Mouse (Mus musculus) neural tube, embryonic 11.5 days (tissue): ENCODE measurements around the gene Il27. TPM values are rescaled to one million over a fixed set of nuclear protein-coding genes. Genes with fewer than 3 reads are reported as not detected.

Experiments used
- ATAC-seq: fragments of 200-750 bp; cut with Nextera tagmentation; 2 replicates; pipeline ENCODE4 v1.8.0; 2017; ENCODE audit warnings: moderate number of reproducible peaks, mild to moderate bottlenecking, moderate TSS enrichment, moderate library complexity; ENCODE audit not compliant: insufficient read depth, low FRiP score, low TSS enrichment
- DNase-seq: peaks from one replicate; pipeline ENCODE4 v3.0.0-alpha.2; 2015; ENCODE audit warnings: low spot score
- H3K27ac ChIP-seq: fragments of 300-500 bp; sonication (generic); 2 replicates; pipeline ENCODE4 v1.5.1; 2014; ENCODE audit warnings: low read depth, mild to moderate bottlenecking, low read length
- H3K27me3 ChIP-seq: fragments of 300-500 bp; sonication (generic); 2 replicates; pipeline ENCODE4 v1.6.1; 2014; ENCODE audit warnings: mild to moderate bottlenecking, low read length, mixed read lengths; ENCODE audit not compliant: control insufficient read depth, insufficient read depth
- H3K36me3 ChIP-seq: fragments of 300-500 bp; sonication (generic); 2 replicates; pipeline ENCODE4 v1.6.1; 2014; ENCODE audit warnings: mild to moderate bottlenecking, low read length, moderate library complexity, mixed read lengths; ENCODE audit not compliant: control insufficient read depth, insufficient read depth
- H3K4me1 ChIP-seq: fragments of 300-500 bp; sonication (generic); 2 replicates; pipeline ENCODE4 v1.6.1; 2014; ENCODE audit warnings: low read length, mixed read lengths; ENCODE audit not compliant: control insufficient read depth, insufficient read depth
- H3K4me2 ChIP-seq: fragments of 300-500 bp; sonication (generic); 2 replicates; pipeline ENCODE4 v1.6.1; 2014; ENCODE audit warnings: low read depth, mild to moderate bottlenecking, moderate library complexity
- H3K4me3 ChIP-seq: fragments of 300-500 bp; sonication (generic); 2 replicates; pipeline ENCODE4 v1.5.1; 2014; ENCODE audit warnings: low read depth, low read length
- H3K9ac ChIP-seq: fragments of 300-500 bp; sonication (generic); 2 replicates; pipeline ENCODE4 v1.6.1; 2014; ENCODE audit warnings: mild to moderate bottlenecking, low read length
- H3K9me3 ChIP-seq: fragments of 300-500 bp; sonication (generic); 2 replicates; pipeline ENCODE4 v1.6.1; 2016; ENCODE audit warnings: low read length; ENCODE audit not compliant: control insufficient read depth
- WGBS: fragments of 180-500 bp; shearing (Covaris S2); extraction: QIAGEN DNeasy Blood & Tissue Kit; methylation state at CpG from one replicate; pipeline ENCODE4 v1.1.7; 2014; 5-methylcytosine and 5-hydroxymethylcytosine counted together
- polyA plus RNA-seq: library from polyadenylated mRNA; unstranded; fragments of >200 nt; fragmentation: Nextera tagmentation; extraction: Ambion mirVana; gene quantifications from 2 replicates; pipeline ENCODE4 v1.2.1, GENCODE M21; 2014

Gene Il27
- polyA plus RNA-seq, 1 experiment from 2014 or later = not detected

GRCm38 (mm10) chr7:126629915-126630314 is 35.2 kb upstream of the Il27 start:
- 42% methylated on average over 3 of the region's 3 CpGs for WGBS

DNA sequence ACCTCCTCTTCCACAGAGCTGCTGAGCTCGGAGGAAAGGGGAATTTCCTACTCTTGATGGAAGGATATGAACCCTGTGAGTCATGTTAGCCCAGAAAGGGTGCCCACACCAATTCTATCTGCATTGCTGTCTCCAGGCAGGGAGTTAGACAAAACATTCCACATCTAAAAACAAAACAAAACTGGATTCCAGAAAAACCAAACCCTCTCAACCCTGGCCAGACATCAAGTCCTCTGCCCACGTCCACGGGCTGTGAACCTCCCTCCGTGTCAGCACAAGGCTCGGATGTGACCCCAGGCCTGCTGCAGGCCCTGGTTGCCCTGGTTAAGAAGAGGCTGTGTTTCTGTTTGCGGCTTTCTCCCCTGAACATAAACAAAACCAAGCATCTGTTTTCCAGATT is 33.4 kb upstream of the Il27 start:
- H3K4me3 ChIP-seq = no peak overlapping the region
- H3K9ac ChIP-seq = no peak overlapping the region
- no peak overlapping the region for H3K27ac ChIP-seq
- H3K4me1 ChIP-seq = no peaks in the 10 kb centered on the region
- no peaks in the 10 kb centered on the region for H3K9me3 ChIP-seq
- DNase-seq (no peak), ATAC-seq (no peak)
- no peak overlapping the region for H3K4me2 ChIP-seq
- no peaks in the 10 kb centered on the region for H3K36me3 ChIP-seq
- H3K27me3 ChIP-seq = no peaks in the 10 kb centered on the region
- 63% methylated on average over 6 of the region's 6 CpGs for WGBS

More at GRCm38 (mm10) chr7:126629915-126630314, 35.2 kb upstream of the Il27 start:
- H3K36me3 ChIP-seq = no peaks in the 10 kb centered on the region
- H3K4me2 ChIP-seq = no peak overlapping the region
- no peak overlapping the region for H3K9ac ChIP-seq
- DNase-seq = no peak
- no peak overlapping the region for H3K4me3 ChIP-seq
- H3K9me3 ChIP-seq = no peaks in the 10 kb centered on the region
- no peaks in the 10 kb centered on the region for H3K4me1 ChIP-seq
- no peak overlapping the region for H3K27ac ChIP-seq
- no peaks in the 10 kb centered on the region for H3K27me3 ChIP-seq
- no peak for ATAC-seq

GRCm38 (mm10) chr7:126625807-126626600 is 31.3 kb upstream of the Il27 start:
- 85% methylated on average over 3 of the region's 3 CpGs for WGBS
- Histone ChIP-seq H3K4me2 (no peak overlapping the region), H3K36me3 (no peaks in the 10 kb centered on the region), H3K27me3 (no peaks in the 10 kb centered on the region), H3K27ac (no peak overlapping the region), H3K4me1 (no peaks in the 10 kb centered on the region; the same call in 1 of the 2 replicates), H3K4me3 (no peak overlapping the region), H3K9ac (no peak overlapping the region), H3K9me3 (no peaks in the 10 kb centered on the region)
- DNase-seq = no peak
- ATAC-seq = no peak

DNA sequence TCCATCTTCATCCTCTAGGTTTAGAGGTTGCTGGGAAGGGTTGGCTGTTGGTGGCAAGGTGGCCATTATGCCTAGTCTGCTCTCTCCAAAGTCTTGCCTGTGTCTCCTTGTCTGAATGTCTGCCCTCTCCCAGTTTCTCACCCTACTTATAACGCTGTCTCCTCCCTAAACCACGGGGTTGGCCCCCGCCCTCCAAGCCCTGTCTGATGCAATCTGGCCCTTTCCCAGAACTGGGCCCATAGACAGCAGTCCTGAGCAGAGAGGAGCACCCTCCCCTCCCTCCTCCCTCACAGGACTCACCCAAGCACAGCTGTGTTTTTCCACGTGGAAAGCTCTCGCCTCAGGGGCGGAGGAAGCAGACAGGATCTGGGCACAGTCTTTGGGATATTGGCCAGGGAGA is 30.6 kb upstream of the Il27 start:
- H3K36me3 ChIP-seq = no peaks in the 10 kb centered on the region
- H3K4me2 ChIP-seq = no peak overlapping the region
- no peak overlapping the region for H3K9ac ChIP-seq
- ATAC-seq (no peak), DNase-seq (no peak)
- H3K27ac ChIP-seq = no peak overlapping the region
- H3K27me3 ChIP-seq = no peaks in the 10 kb centered on the region
- no peak overlapping the region for H3K4me3 ChIP-seq
- no peaks in the 10 kb centered on the region for H3K9me3 ChIP-seq
- no peaks in the 10 kb centered on the region; the same call in 1 of the 2 replicates for H3K4me1 ChIP-seq
- 55% methylated on average over 6 of the region's 6 CpGs for WGBS

DNA sequence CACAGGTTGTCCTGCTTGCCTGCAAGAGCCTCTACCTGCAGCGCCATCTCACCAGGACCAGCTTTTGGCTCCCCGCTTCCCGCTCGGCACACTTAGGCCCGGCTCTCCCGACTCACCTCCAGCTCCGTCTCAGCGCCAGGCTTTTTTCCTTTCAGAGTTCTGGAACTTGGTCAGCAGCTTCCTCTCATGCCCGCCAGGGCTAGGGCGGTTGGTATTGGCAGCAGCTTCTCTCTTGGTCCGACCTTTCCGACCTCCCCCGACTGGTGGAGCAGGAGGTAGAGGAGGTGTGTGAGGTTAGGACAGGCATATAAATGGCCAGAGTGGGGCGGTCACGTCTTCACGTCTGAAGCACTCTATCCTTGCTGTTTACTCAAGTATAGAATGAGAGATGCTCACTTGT is 30.0 kb upstream of the Il27 start:
- no peaks in the 10 kb centered on the region for H3K27me3 ChIP-seq
- no peaks in the 10 kb centered on the region for H3K36me3 ChIP-seq
- DNase-seq = no peak
- H3K27ac ChIP-seq = no peak overlapping the region
- H3K4me3 ChIP-seq = no peak overlapping the region
- no peak overlapping the region for H3K9ac ChIP-seq
- H3K4me1 ChIP-seq = no peaks in the 10 kb centered on the region; the same call in 1 of the 2 replicates
- no peaks in the 10 kb centered on the region for H3K9me3 ChIP-seq
- no peak for ATAC-seq
- H3K4me2 ChIP-seq = no peak overlapping the region
- WGBS = 72% methylated on average over 16 of the region's 16 CpGs

GRCm38 (mm10) chr7:126623381-126623780 is 28.6 kb upstream of the Il27 start:
- H3K4me3 ChIP-seq = no peak overlapping the region
- H3K4me2 ChIP-seq = no peak overlapping the region
- no peak overlapping the region for H3K9ac ChIP-seq
- H3K27ac ChIP-seq = no peak overlapping the region
- H3K9me3 ChIP-seq = no peaks in the 10 kb centered on the region
- H3K36me3 ChIP-seq = no peaks in the 10 kb centered on the region
- 82% methylated on average over 1 of the region's 1 CpGs for WGBS
- no peak for ATAC-seq
- H3K4me1 ChIP-seq = no peaks in the 10 kb centered on the region; the same call in 1 of the 2 replicates
- H3K27me3 ChIP-seq = no peaks in the 10 kb centered on the region
- DNase-seq = no peak

DNA sequence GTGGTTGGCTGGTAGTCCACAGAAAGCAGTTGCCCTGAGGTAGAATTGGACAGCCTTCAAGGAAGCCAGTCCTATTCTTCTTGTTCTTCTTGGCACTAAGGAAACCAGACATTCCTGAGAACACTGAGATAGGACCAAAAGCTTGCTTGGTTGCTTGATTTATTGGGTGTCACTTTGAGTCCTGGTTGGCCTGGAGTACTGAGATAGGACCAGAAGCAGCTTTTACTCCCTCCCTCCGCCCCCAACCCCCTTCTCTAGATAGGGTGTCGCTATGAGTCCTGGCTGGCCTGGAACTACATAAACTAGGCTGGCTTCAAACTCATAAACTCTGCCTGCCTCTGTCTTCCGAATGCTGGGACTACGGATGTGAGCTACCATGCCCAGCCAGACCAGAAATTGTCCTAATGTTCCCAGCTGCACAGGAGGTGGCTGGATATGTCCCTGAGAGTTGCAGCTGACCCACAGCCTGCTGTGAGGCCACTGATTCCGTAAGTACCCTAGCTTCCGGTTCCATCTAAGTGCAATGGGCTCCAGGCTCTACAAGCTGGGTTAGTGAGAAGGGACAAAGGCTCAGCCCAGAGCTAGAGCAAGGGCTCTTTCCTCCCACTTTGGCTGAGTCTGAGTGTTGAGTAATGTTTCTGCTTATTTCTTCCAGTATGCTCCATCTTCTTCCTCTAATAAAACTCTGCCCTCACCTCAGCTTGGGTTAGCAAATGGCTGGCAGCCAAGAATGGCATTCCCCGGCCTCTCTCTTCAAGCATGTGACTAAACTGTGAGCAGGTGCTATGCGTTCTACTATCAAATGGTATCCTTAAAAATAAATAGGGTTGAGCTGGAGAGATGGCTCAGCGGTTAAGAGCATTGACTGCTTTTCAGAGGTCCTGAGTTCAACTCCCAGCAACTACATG is 27.0 kb upstream of the Il27 start:
- no peak overlapping the region for H3K4me3 ChIP-seq
- DNase-seq (no peak), ATAC-seq (no peak)
- H3K27me3 ChIP-seq = no peaks in the 10 kb centered on the region
- no peak overlapping the region for H3K4me2 ChIP-seq
- H3K27ac ChIP-seq = no peak overlapping the region
- WGBS = 86% methylated on average over 9 of the region's 9 CpGs
- no peaks in the 10 kb centered on the region for H3K9me3 ChIP-seq
- H3K4me1 ChIP-seq = no peaks in the 10 kb centered on the region; the same call in 1 of the 2 replicates
- H3K9ac ChIP-seq = no peak overlapping the region
- no peaks in the 10 kb centered on the region for H3K36me3 ChIP-seq

DNA sequence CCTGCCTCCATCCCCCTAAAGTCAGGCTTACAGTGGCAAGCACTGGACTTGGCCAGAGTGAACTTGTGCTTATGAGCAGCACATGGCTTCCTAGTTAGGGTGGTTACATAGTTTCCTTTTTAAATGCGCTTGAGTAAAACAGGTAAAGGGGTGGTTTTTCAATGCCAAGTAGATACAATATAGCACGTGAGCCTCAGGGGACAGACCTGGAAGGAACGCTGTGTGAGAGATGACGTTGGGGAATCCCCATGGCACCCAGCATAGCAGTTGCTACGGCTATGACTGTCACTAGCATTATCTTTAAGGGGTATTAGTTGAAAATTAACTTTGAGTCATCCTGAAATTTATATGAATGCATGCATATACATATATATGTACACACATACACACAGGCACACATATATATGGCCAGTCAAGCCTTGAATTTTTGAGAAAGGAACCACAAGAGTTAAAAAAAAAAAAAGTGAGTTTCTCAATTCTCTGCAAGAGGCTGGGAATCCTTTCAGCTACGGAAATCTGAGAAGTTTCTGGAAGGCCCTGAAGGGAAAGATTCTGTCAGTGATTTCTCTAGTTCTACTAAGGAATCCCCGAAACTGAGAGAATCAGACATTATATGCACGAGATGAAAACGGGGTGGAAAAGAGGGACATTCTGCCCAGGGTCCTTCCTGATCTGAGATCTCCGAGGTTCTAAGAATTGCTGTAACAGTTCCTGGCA is 25.0 kb upstream of the Il27 start:
- ATAC-seq (no peak), DNase-seq (no peak)
- Histone ChIP-seq H3K9me3 (no peaks in the 10 kb centered on the region), H3K27ac (no peak overlapping the region), H3K4me3 (no peak overlapping the region), H3K27me3 (no peaks in the 10 kb centered on the region), H3K4me2 (no peak overlapping the region), H3K4me1 (no peaks in the 10 kb centered on the region; the same call in 1 of the 2 replicates), H3K36me3 (no peaks in the 10 kb centered on the region), H3K9ac (no peak overlapping the region)
- 81% methylated on average over 10 of the region's 10 CpGs for WGBS
